Mouse (Mus musculus) bone marrow macrophage, adult 2 months (primary cell): ENCODE measurements at regions not wholly inside any gene's neighbourhood (a gene's known extent, or its start where the extent isn't known, plus 50 kb on each side); places are given as distances from the start of the nearest gene placed in this dataset.

Experiments used
- CTCF ChIP-seq: IDR thresholded peaks from 2 replicates; pipeline ENCODE4 v1.5.1; 2012; ENCODE audit warnings: low read depth, mild to moderate bottlenecking, low read length, moderate library complexity
- POLR2A ChIP-seq: IDR thresholded peaks from 2 replicates; pipeline ENCODE4 v1.6.1; 2012; ENCODE audit warnings: mild to moderate bottlenecking, low read depth, low read length, borderline replicate concordance

GRCm38 (mm10) chr8:103907662-103908061, 193.8 kb upstream of the Cdh5 start:
- TF ChIP-seq CTCF: no peak
- TF ChIP-seq POLR2A: no peak
